Mouse (Mus musculus): ENCODE results near the gene Gpa33. TPM values are rescaled to one million over a fixed set of nuclear protein-coding genes. Genes with fewer than 3 reads are reported as not detected.

The Gpa33 gene
- polyA plus RNA-seq, 1 experiment from 2014 or later = 0.15 TPM

GRCm38 (mm10) chr1:166167405-166167804 is 37.4 kb downstream of the Gpa33 start:
- no peaks in the 10 kb centered on the region for H3K36me3 ChIP-seq
- ATAC-seq (ENCODE audit: insufficient number of reproducible peaks, insufficient read depth, low FRiP score, low TSS enrichment, low read depth) = no peak
- H3K27ac ChIP-seq = no peak overlapping the region
- H3K9ac ChIP-seq = no peak overlapping the region
- H3K27me3 ChIP-seq = peaks cover 5% of the 10 kb centered on the region; the same call in 1 of the 2 replicates
- H3K4me2 ChIP-seq = no peak overlapping the region
- H3K4me3 ChIP-seq = no peak overlapping the region
- H3K9me3 ChIP-seq = no peaks in the 10 kb centered on the region
- H3K4me1 ChIP-seq = no peaks in the 10 kb centered on the region
- WGBS = 70% methylated on average over 4 of the region's 4 CpGs

GRCm38 (mm10) chr1:166168017-166168416 is 38.0 kb downstream of the Gpa33 start:
- Histone ChIP-seq H3K4me3 (no peak overlapping the region), H3K9ac (no peak overlapping the region), H3K27ac (no peak overlapping the region), H3K36me3 (no peaks in the 10 kb centered on the region), H3K27me3 (peaks cover 5% of the 10 kb centered on the region; the same call in 1 of the 2 replicates), H3K4me1 (no peaks in the 10 kb centered on the region), H3K4me2 (no peak overlapping the region), H3K9me3 (no peaks in the 10 kb centered on the region)
- whole genome bisulfite sequencing = 90% methylated on average over 7 of the region's 7 CpGs
- no peak for ATAC-seq (ENCODE audit: insufficient number of reproducible peaks, insufficient read depth, low FRiP score, low TSS enrichment, low read depth)

- Histone ChIP-seq H3K9me3 (no peaks in the 10 kb centered on the region), H3K4me2 (no peak overlapping the region), H3K4me1 (no peaks in the 10 kb centered on the region), H3K9ac (no peak overlapping the region), H3K36me3 (no peaks in the 10 kb centered on the region), H3K27me3 (no peaks in the 10 kb centered on the region), H3K27ac (no peak overlapping the region), H3K4me3 (no peak overlapping the region)
- 92% methylated on average over 7 of the region's 7 CpGs for WGBS
- ATAC-seq (ENCODE audit: insufficient number of reproducible peaks, insufficient read depth, low FRiP score, low TSS enrichment, low read depth) = no peak
Observed at GRCm38 (mm10) chr1:166169713-166170112, 39.7 kb downstream of the Gpa33 start.

GRCm38 (mm10) chr1:166170852-166171251 is 40.8 kb downstream of the Gpa33 start:
- no peaks in the 10 kb centered on the region for H3K27me3 ChIP-seq
- no peaks in the 10 kb centered on the region for H3K4me1 ChIP-seq
- H3K4me3 ChIP-seq = no peak overlapping the region
- H3K27ac ChIP-seq = no peak overlapping the region
- no peaks in the 10 kb centered on the region for H3K36me3 ChIP-seq
- H3K4me2 ChIP-seq = no peak overlapping the region
- no peak for ATAC-seq (ENCODE audit: insufficient number of reproducible peaks, insufficient read depth, low FRiP score, low TSS enrichment, low read depth)
- H3K9ac ChIP-seq = no peak overlapping the region
- no peaks in the 10 kb centered on the region for H3K9me3 ChIP-seq
- WGBS = 89% methylated on average over 12 of the region's 12 CpGs

- Histone ChIP-seq H3K36me3 (no peaks in the 10 kb centered on the region), H3K4me1 (no peaks in the 10 kb centered on the region), H3K27ac (no peak overlapping the region), H3K4me3 (no peak overlapping the region), H3K27me3 (no peaks in the 10 kb centered on the region), H3K9ac (no peak overlapping the region), H3K4me2 (no peak overlapping the region), H3K9me3 (no peaks in the 10 kb centered on the region)
- ATAC-seq (ENCODE audit: insufficient number of reproducible peaks, insufficient read depth, low FRiP score, low TSS enrichment, low read depth) = no peak
- WGBS = 83% methylated on average over 3 of the region's 3 CpGs
Observed at GRCm38 (mm10) chr1:166172992-166173391, 43.0 kb downstream of the Gpa33 start.

- H3K36me3 ChIP-seq = no peaks in the 10 kb centered on the region
- H3K4me1 ChIP-seq = no peaks in the 10 kb centered on the region
- H3K4me3 ChIP-seq = no peak overlapping the region
- no peak overlapping the region for H3K9ac ChIP-seq
- H3K27me3 ChIP-seq = no peaks in the 10 kb centered on the region
- H3K27ac ChIP-seq = no peak overlapping the region
- no peaks in the 10 kb centered on the region for H3K9me3 ChIP-seq
- no peak for ATAC-seq (ENCODE audit: insufficient number of reproducible peaks, insufficient read depth, low FRiP score, low TSS enrichment, low read depth)
- no peak overlapping the region for H3K4me2 ChIP-seq
- 69% methylated on average over 9 of the region's 9 CpGs for WGBS
Observed at GRCm38 (mm10) chr1:166173621-166174020, 43.6 kb downstream of the Gpa33 start.

GRCm38 (mm10) chr1:166181510-166181909 is 51.5 kb downstream of the Gpa33 start:
- H3K27ac ChIP-seq = no peak overlapping the region
- WGBS = 91% methylated on average over 7 of the region's 7 CpGs
- H3K36me3 ChIP-seq = no peaks in the 10 kb centered on the region
- no peaks in the 10 kb centered on the region for H3K9me3 ChIP-seq
- H3K27me3 ChIP-seq = no peaks in the 10 kb centered on the region
- H3K4me1 ChIP-seq = no peaks in the 10 kb centered on the region
- no peak overlapping the region for H3K9ac ChIP-seq
- ATAC-seq (ENCODE audit: insufficient number of reproducible peaks, insufficient read depth, low FRiP score, low TSS enrichment, low read depth) = no peak
- H3K4me2 ChIP-seq = no peak overlapping the region
- no peak overlapping the region for H3K4me3 ChIP-seq

- H3K9me3 ChIP-seq = no peaks in the 10 kb centered on the region
- no peak for ATAC-seq (ENCODE audit: insufficient number of reproducible peaks, insufficient read depth, low FRiP score, low TSS enrichment, low read depth)
- no peak overlapping the region for H3K4me3 ChIP-seq
- H3K27me3 ChIP-seq = no peaks in the 10 kb centered on the region
- WGBS = 58% methylated on average over 10 of the region's 10 CpGs
- no peak overlapping the region for H3K9ac ChIP-seq
- H3K4me1 ChIP-seq = no peaks in the 10 kb centered on the region
- H3K4me2 ChIP-seq = no peak overlapping the region
- no peaks in the 10 kb centered on the region for H3K36me3 ChIP-seq
- no peak overlapping the region for H3K27ac ChIP-seq
Observed at GRCm38 (mm10) chr1:166182952-166183627, 53.1 kb downstream of the Gpa33 start.

- Histone ChIP-seq H3K9me3 (no peaks in the 10 kb centered on the region), H3K9ac (no peak overlapping the region), H3K4me2 (no peak overlapping the region), H3K27ac (no peak overlapping the region), H3K36me3 (no peaks in the 10 kb centered on the region), H3K4me1 (no peaks in the 10 kb centered on the region), H3K4me3 (no peak overlapping the region), H3K27me3 (no peaks in the 10 kb centered on the region)
- WGBS = 78% methylated on average over 22 of the region's 22 CpGs
- no peak for ATAC-seq (ENCODE audit: insufficient number of reproducible peaks, insufficient read depth, low FRiP score, low TSS enrichment, low read depth)
Observed at GRCm38 (mm10) chr1:166184391-166185229, 54.6 kb downstream of the Gpa33 start.

GRCm38 (mm10) chr1:166185357-166185756 is 55.3 kb downstream of the Gpa33 start:
- Histone ChIP-seq H3K27me3 (no peaks in the 10 kb centered on the region), H3K4me2 (no peak overlapping the region), H3K36me3 (no peaks in the 10 kb centered on the region), H3K4me3 (no peak overlapping the region), H3K27ac (no peak overlapping the region), H3K4me1 (no peaks in the 10 kb centered on the region), H3K9me3 (no peaks in the 10 kb centered on the region), H3K9ac (no peak overlapping the region)
- WGBS = 89% methylated on average over 5 of the region's 5 CpGs
- no peak for ATAC-seq (ENCODE audit: insufficient number of reproducible peaks, insufficient read depth, low FRiP score, low TSS enrichment, low read depth)

- Histone ChIP-seq H3K4me2 (no peak overlapping the region), H3K27me3 (no peaks in the 10 kb centered on the region), H3K9me3 (no peaks in the 10 kb centered on the region), H3K4me3 (no peak overlapping the region), H3K9ac (no peak overlapping the region), H3K36me3 (no peaks in the 10 kb centered on the region), H3K4me1 (no peaks in the 10 kb centered on the region), H3K27ac (no peak overlapping the region)
- ATAC-seq (ENCODE audit: insufficient number of reproducible peaks, insufficient read depth, low FRiP score, low TSS enrichment, low read depth) = no peak
- 82% methylated on average over 4 of the region's 4 CpGs for WGBS
Observed at GRCm38 (mm10) chr1:166189821-166190220, 59.8 kb downstream of the Gpa33 start.

- Histone ChIP-seq H3K4me1 (no peaks in the 10 kb centered on the region), H3K9ac (no peak overlapping the region), H3K36me3 (no peaks in the 10 kb centered on the region), H3K27me3 (no peaks in the 10 kb centered on the region), H3K27ac (no peak overlapping the region), H3K4me2 (no peak overlapping the region), H3K4me3 (no peak overlapping the region), H3K9me3 (no peaks in the 10 kb centered on the region)
- WGBS = 30% methylated on average over 5 of the region's 5 CpGs
- ATAC-seq (ENCODE audit: insufficient number of reproducible peaks, insufficient read depth, low FRiP score, low TSS enrichment, low read depth) = no peak
Observed at GRCm38 (mm10) chr1:166204171-166204570, 74.1 kb downstream of the Gpa33 start.

Data from embryonic facial prominence, embryonic 13.5 days (tissue).